Mouse (Mus musculus): ENCODE measurements around the gene Gga3.
A peak's percentile ranks its signal among the peaks of the same experiment; 100 is the strongest.

Gga3 gene

GRCm38 (mm10) chr11:115563406-115563805 is 40.4 kb downstream of the Gga3 start:
- no peak for DNase-seq (ENCODE audit: low spot score in 2 of 2)

- no peak for DNase-seq (ENCODE audit: low spot score in 2 of 2)
Measured at GRCm38 (mm10) chr11:115555717-115556116, 48.1 kb downstream of the Gga3 start.

- DNase-seq (ENCODE audit: low spot score in 2 of 2) = no peak
Measured at GRCm38 (mm10) chr11:115552783-115553182, 51.1 kb downstream of the Gga3 start.

GRCm38 (mm10) chr11:115543571-115543970 is 60.3 kb downstream of the Gga3 start:
- DNase-seq (ENCODE audit: low spot score in 2 of 2) = no peak

- DNase-seq (ENCODE audit: low spot score in 2 of 2) = no peak
Measured at GRCm38 (mm10) chr11:115538045-115538444, 65.8 kb downstream of the Gga3 start.

DNA sequence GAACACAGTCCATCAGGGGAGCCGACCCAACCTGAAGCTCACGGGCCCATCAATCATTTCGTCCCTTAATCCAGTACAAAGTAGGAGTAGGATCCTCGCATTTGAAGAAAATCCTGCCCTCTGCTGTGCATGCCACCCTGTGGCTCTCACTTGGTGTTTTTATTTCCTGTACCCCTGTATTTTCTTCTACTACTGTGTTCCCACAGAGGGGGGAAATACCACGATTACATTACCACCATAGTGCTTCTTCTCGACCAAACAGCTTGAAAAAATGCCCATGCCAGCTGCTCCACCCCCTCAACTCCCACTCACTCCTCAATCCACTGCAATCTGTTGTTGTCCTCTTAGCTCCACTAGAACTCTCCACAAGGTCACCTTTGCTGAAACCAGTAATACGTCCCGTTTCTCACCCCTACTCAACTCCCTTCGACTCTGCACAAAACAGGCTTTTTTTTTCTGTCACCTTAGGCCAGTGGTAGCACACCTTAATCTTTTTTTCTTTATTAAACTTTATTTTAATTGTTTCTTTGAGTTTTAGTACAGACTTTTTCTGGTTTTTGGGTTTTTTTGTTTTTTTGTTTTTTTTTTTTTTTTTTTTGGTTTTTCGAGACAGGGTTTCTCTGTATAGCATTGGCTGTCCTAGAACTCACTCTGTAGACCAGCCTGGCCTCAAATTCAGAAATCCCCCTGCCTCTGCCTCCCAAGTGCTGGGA is 66.8 kb downstream of the Gga3 start:
- peak in 1 of 2 experiments; percentile 19 for DNase-seq (ENCODE audit: low spot score in 2 of 2)

DNA sequence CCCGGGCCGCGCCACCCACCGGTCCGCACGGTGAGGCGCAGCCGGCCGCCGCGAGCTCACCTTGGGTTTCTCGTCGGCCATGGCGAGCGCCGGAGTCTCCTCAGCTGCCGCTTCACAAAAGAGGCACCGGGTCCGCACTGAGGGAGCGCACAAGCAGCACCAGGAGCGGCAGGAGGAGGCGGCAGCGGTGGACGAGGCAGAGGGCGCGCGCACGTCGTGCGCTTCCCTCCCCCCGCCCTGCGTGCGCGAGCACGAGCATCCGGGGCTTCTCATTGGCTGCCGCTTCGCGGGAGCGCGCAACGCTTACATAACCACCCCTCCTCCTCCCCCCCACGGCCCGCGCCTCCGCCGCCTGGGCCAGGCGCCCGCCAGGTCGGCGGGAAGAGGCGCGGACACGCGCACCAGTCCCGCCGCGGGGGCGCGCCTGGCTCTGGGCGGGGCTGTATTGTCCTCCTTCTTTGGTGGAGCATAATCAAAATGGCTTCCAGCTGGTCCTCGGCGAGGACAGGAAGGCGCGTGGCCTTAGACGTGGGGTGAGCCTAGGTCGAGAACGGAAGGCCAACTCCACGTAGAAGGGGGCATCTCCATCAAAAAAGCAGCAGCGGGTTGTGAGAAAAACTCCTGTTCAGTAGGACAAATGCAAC is 67.7 kb downstream of the Gga3 start, which contains the start of gene Sumo2:
Sumo2 (minus strand) TSS at position 239 of the 644 bp plus-strand sequence.
- peak; percentile 96 to 97 for DNase-seq (ENCODE audit: low spot score in 2 of 2)

GRCm38 (mm10) chr11:115535401-115536037 is 68.3 kb downstream of the Gga3 start:
- DNase-seq (ENCODE audit: low spot score in 2 of 2) = peak; percentile 20 to 25

GRCm38 (mm10) chr11:115534759-115535371 is 69.0 kb downstream of the Gga3 start:
- DNase-seq (ENCODE audit: low spot score in 2 of 2) = no peak

All from frontal cortex, postnatal 25 days (tissue).